Mouse (Mus musculus): ENCODE measurements around the gene Tpi1. TPM values are rescaled to one million over a fixed set of nuclear protein-coding genes. Genes with fewer than 3 reads are reported as not detected.
"Not testable (repeated sequence)": the region's sequence is repeated elsewhere in the genome, so short reads cannot be mapped to it uniquely, and the experiment has no call there.

The Tpi1 gene
- polyA plus RNA-seq, 1 experiment from 2014 or later: 393 TPM

- Histone ChIP-seq H3K9me3 (ENCODE audit: control insufficient read depth, low read length) (no peaks in the 10 kb centered on the region), H3K4me1 (ENCODE audit: control insufficient read depth, insufficient read depth, low read length) (peaks cover 26% of the 10 kb centered on the region), H3K27me3 (ENCODE audit: control insufficient read depth, insufficient read depth, low read length) (no peaks in the 10 kb centered on the region), H3K4me3 (ENCODE audit: low read depth, low read length) (peak overlapping the region; percentile 62), H3K27ac (ENCODE audit: low read depth, low read length) (peak overlapping the region; percentile 88; the same call in 1 of the 2 replicates), H3K36me3 (ENCODE audit: control insufficient read depth, insufficient read depth, low read length) (peaks cover 26% of the 10 kb centered on the region), H3K4me2 (ENCODE audit: low read depth, low read length) (peak overlapping the region; percentile 87), H3K9ac (replicated peaks; ENCODE audit: low read depth, low read length) (peak overlapping the region; percentile 75)
- 21% methylated on average over 9 of the region's 9 CpGs for WGBS
- no peak for ATAC-seq (ENCODE audit: low read depth)
Observed at GRCm38 (mm10) chr6:124812848-124813247, 1.2 kb downstream of the Tpi1 start.

GRCm38 (mm10) chr6:124811701-124812560, 2.2 kb downstream of the Tpi1 start:
- 90% methylated on average over 24 of the region's 24 CpGs for WGBS
- Histone ChIP-seq H3K4me3 (ENCODE audit: low read depth, low read length) (peak overlapping the region; percentile 62; the same call in 1 of the 2 replicates), H3K36me3 (ENCODE audit: control insufficient read depth, insufficient read depth, low read length) (peaks cover 17% of the 10 kb centered on the region), H3K27ac (ENCODE audit: low read depth, low read length) (no peak overlapping the region), H3K9ac (replicated peaks; ENCODE audit: low read depth, low read length) (no peak overlapping the region), H3K9me3 (ENCODE audit: control insufficient read depth, low read length) (no peaks in the 10 kb centered on the region), H3K4me1 (ENCODE audit: control insufficient read depth, insufficient read depth, low read length) (peaks cover 26% of the 10 kb centered on the region), H3K27me3 (ENCODE audit: control insufficient read depth, insufficient read depth, low read length) (no peaks in the 10 kb centered on the region), H3K4me2 (ENCODE audit: low read depth, low read length) (peak overlapping the region; percentile 87)
- ATAC-seq (ENCODE audit: low read depth): no peak

- no peak overlapping the region for H3K27ac ChIP-seq (ENCODE audit: low read depth, low read length)
- 90% methylated on average over 4 of the region's 4 CpGs for WGBS
Observed at GRCm38 (mm10) chr6:124811403-124811665, 2.8 kb downstream of the Tpi1 start.

GRCm38 (mm10) chr6:124810566-124811402, 3.3 kb downstream of the Tpi1 start:
- WGBS: 86% methylated on average over 10 of the region's 11 CpGs

More at GRCm38 (mm10) chr6:124811403-124811665, 2.8 kb downstream of the Tpi1 start:
- peaks cover 26% of the 10 kb centered on the region for H3K4me1 ChIP-seq (ENCODE audit: control insufficient read depth, insufficient read depth, low read length)
- no peak overlapping the region for H3K9ac ChIP-seq (replicated peaks; ENCODE audit: low read depth, low read length)
- peaks cover 11% of the 10 kb centered on the region for H3K36me3 ChIP-seq (ENCODE audit: control insufficient read depth, insufficient read depth, low read length)
- no peaks in the 10 kb centered on the region for H3K27me3 ChIP-seq (ENCODE audit: control insufficient read depth, insufficient read depth, low read length)
- H3K9me3 ChIP-seq (ENCODE audit: control insufficient read depth, low read length): no peaks in the 10 kb centered on the region
- H3K4me3 ChIP-seq (ENCODE audit: low read depth, low read length): no peak overlapping the region
- ATAC-seq (ENCODE audit: low read depth): no peak
- H3K4me2 ChIP-seq (ENCODE audit: low read depth, low read length): no peak overlapping the region

GRCm38 (mm10) chr6:124809775-124810538, 4.1 kb downstream of the Tpi1 start:
- WGBS: 47% methylated on average over 14 of the region's 14 CpGs
- Histone ChIP-seq H3K4me2 (ENCODE audit: low read depth, low read length) (peak overlapping the region; percentile 66), H3K36me3 (ENCODE audit: control insufficient read depth, insufficient read depth, low read length) (peaks cover 9% of the 10 kb centered on the region), H3K4me3 (ENCODE audit: low read depth, low read length) (peak overlapping the region; percentile 40), H3K27ac (ENCODE audit: low read depth, low read length) (peak overlapping the region; percentile 64; the same call in 1 of the 2 replicates), H3K9ac (replicated peaks; ENCODE audit: low read depth, low read length) (peak overlapping the region; percentile 59), H3K27me3 (ENCODE audit: control insufficient read depth, insufficient read depth, low read length) (no peaks in the 10 kb centered on the region), H3K4me1 (ENCODE audit: control insufficient read depth, insufficient read depth, low read length) (peaks cover 32% of the 10 kb centered on the region), H3K9me3 (ENCODE audit: control insufficient read depth, low read length) (no peaks in the 10 kb centered on the region)
- no peak for ATAC-seq (ENCODE audit: low read depth)

More at GRCm38 (mm10) chr6:124810566-124811402, 3.3 kb downstream of the Tpi1 start:
- H3K27ac ChIP-seq (ENCODE audit: low read depth, low read length); H3K9ac ChIP-seq (replicated peaks; ENCODE audit: low read depth, low read length); H3K9me3 ChIP-seq (ENCODE audit: control insufficient read depth, low read length); H3K36me3 ChIP-seq (ENCODE audit: control insufficient read depth, insufficient read depth, low read length); ATAC-seq (ENCODE audit: low read depth); H3K4me3 ChIP-seq (ENCODE audit: low read depth, low read length); H3K4me2 ChIP-seq (ENCODE audit: low read depth, low read length); H3K27me3 ChIP-seq (ENCODE audit: control insufficient read depth, insufficient read depth, low read length): not testable (repeated sequence)
- H3K4me1 ChIP-seq (ENCODE audit: control insufficient read depth, insufficient read depth, low read length): peaks cover 30% of the 10 kb centered on the region

GRCm38 (mm10) chr6:124809052-124809774, 4.9 kb downstream of the Tpi1 start:
- peaks cover 27% of the 10 kb centered on the region for H3K4me1 ChIP-seq (ENCODE audit: control insufficient read depth, insufficient read depth, low read length)
- peak; percentile 4; the same call in 1 of the 2 replicates for ATAC-seq (ENCODE audit: low read depth)
- H3K36me3 ChIP-seq (ENCODE audit: control insufficient read depth, insufficient read depth, low read length): peaks cover 9% of the 10 kb centered on the region
- peak overlapping the region; percentile 40 for H3K4me3 ChIP-seq (ENCODE audit: low read depth, low read length)
- under 1% methylated on average over 35 of the region's 35 CpGs for whole genome bisulfite sequencing
- H3K27ac ChIP-seq (ENCODE audit: low read depth, low read length): peak overlapping the region; percentile 64; the same call in 1 of the 2 replicates
- peak overlapping the region; percentile 59 for H3K9ac ChIP-seq (replicated peaks; ENCODE audit: low read depth, low read length)
- H3K9me3 ChIP-seq (ENCODE audit: control insufficient read depth, low read length): no peaks in the 10 kb centered on the region
- H3K4me2 ChIP-seq (ENCODE audit: low read depth, low read length): peak overlapping the region; percentile 66
- no peaks in the 10 kb centered on the region for H3K27me3 ChIP-seq (ENCODE audit: control insufficient read depth, insufficient read depth, low read length)

- Histone ChIP-seq H3K27ac (ENCODE audit: low read depth, low read length) (peak within 1 kb of the TSS; percentile 64; the same call in 1 of the 2 replicates), H3K9ac (replicated peaks; ENCODE audit: low read depth, low read length) (peak within 1 kb of the TSS; percentile 59), H3K4me1 (ENCODE audit: control insufficient read depth, insufficient read depth, low read length) (peaks cover 27% of the 10 kb centered on the region), H3K27me3 (ENCODE audit: control insufficient read depth, insufficient read depth, low read length) (no peaks in the 10 kb centered on the region), H3K36me3 (ENCODE audit: control insufficient read depth, insufficient read depth, low read length) (peaks cover 9% of the 10 kb centered on the region), H3K4me3 (ENCODE audit: low read depth, low read length) (peak within 1 kb of the TSS; percentile 40), H3K4me2 (ENCODE audit: low read depth, low read length) (peak within 1 kb of the TSS; percentile 66), H3K9me3 (ENCODE audit: control insufficient read depth, low read length) (no peaks in the 10 kb centered on the region)
- WGBS: 4% methylated on average over 29 of the region's 29 CpGs
- peak; percentile 18 for ATAC-seq (ENCODE audit: low read depth)
Observed at GRCm38 (mm10) chr6:124808358-124809012, 5.6 kb downstream of the Tpi1 start, which contains the start of gene Spsb2. Gene Spsb2 (plus strand): TSS chr6:124808661.

- 79% methylated on average over 6 of the region's 6 CpGs for WGBS
- Histone ChIP-seq H3K27me3 (ENCODE audit: control insufficient read depth, insufficient read depth, low read length) (no peaks in the 10 kb centered on the region), H3K27ac (ENCODE audit: low read depth, low read length) (no peak overlapping the region), H3K4me3 (ENCODE audit: low read depth, low read length) (no peak overlapping the region), H3K9ac (replicated peaks; ENCODE audit: low read depth, low read length) (no peak overlapping the region), H3K9me3 (ENCODE audit: control insufficient read depth, low read length) (no peaks in the 10 kb centered on the region), H3K36me3 (ENCODE audit: control insufficient read depth, insufficient read depth, low read length) (peaks cover 9% of the 10 kb centered on the region), H3K4me2 (ENCODE audit: low read depth, low read length) (peak overlapping the region; percentile 66), H3K4me1 (ENCODE audit: control insufficient read depth, insufficient read depth, low read length) (peaks cover 25% of the 10 kb centered on the region)
- ATAC-seq (ENCODE audit: low read depth): no peak
Observed at GRCm38 (mm10) chr6:124807986-124808357, 6.1 kb downstream of the Tpi1 start.

Measured in neural tube, embryonic 14.5 days (tissue).